Mouse (Mus musculus): ENCODE data around the gene Slc44a5. TPM values are rescaled to one million over a fixed set of nuclear protein-coding genes. Genes with fewer than 3 reads are reported as not detected.
A peak's percentile ranks its signal among the peaks of the same experiment; 100 is the strongest.

Gene Slc44a5
- polyA plus RNA-seq (2015; fragmentation: Nextera tagmentation; extraction: Ambion mirVana): 4.2 and 5.1 TPM in 2 replicates

DNA sequence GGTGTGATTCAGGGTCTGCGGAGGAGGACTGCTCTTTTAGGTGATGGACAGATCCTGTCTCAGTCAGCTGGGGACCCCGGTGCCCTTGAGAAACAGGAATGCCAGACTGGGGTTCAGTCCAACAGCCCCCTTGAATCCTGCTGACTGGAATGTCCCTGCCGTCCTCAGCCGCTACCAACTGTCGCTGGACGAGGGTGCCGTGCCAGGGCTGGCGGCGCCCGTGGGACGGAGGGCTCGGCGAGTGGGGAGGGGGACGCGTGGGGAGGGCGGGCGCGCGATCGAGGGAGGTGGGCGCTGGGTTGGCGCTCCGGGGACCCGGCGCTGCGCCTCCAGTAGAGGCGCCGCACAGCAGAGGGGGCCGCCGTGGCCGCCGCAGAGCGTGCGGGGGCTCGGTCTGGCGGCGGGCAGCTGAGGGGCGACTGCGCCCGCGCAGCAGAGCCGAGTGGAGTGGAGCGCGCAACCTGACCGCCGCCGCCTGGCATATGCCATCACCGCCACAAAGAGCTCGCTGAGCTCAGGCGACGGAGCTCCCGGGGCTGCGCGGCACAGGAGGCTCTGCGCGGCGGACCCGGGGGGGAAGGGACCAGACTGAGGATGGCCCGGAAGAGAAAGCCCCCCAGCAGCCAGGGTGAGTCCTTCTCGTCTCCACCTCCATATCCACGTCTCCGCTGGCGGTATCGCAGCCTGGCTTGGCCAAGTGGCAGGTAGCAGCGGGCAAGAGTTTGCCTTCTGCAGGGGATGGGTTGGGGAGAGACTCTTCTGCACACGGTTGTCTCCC lies at the start of gene Slc44a5:
TSS of gene Slc44a5 (plus strand) at position 266 of the 778 bp plus-strand sequence.
- Histone ChIP-seq H3K27ac (replicated peaks) (no peak within 1 kb of the TSS), H3K4me1 (replicated peaks) (peaks cover 23% of the 10 kb centered on the region), H3K9ac (peak within 1 kb of the TSS; percentile 86), H3K36me3 (no peaks in the 10 kb centered on the region), H3K9me3 (no peaks in the 10 kb centered on the region), H3K4me3 (peak within 1 kb of the TSS; percentile 56), H3K4me2 (peak within 1 kb of the TSS; percentile 96), H3K27me3 (peaks cover 29% of the 10 kb centered on the region)
- under 1% methylated on average over 66 of the region's 66 CpGs for WGBS
- ATAC-seq (ENCODE audit: low read depth): peak; percentile 88

DNA sequence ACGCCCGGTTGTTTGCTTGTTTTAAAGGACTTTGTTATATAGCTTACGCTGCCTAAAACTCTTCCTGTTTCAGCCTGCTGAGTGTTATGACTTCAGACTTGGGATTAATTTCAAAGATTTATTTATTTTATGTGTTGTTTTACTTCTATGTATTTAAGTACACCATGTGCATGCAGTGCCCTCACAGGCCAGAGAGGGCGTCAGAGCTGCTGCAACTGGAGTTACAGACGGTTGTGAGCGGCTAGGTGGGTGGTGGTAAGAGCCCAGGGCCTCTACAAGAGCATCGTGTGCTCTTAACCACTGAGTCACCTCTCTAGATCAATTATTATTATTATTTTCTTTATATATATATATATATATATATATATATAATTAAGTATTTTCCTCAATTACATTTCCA lies 46.9 kb upstream of the Slc44a5 start:
- WGBS: 92% methylated on average over 7 of the region's 7 CpGs
- no peak for ATAC-seq (ENCODE audit: low read depth)

DNA sequence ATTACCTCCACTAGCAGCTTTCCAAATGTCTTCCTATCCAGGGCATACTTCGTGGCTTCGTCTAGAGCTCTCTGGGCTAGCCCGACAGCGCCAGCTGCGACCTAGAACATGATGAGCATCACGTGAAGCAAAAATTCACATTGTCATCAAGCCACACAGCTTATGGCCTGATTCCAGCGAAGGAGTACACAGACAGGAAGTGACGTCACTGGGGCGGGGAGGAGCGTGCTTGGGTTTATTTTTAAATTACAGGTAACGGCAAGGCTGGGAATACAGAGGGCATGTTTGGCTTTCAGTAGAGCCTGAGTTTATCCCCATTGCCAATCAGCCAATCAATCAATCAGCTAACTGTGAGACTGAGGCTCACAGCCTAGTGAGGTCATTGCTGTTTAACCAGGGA lies 43.7 kb upstream of the Slc44a5 start:
- no peak overlapping the region for H3K9ac ChIP-seq
- no peaks in the 10 kb centered on the region for H3K4me1 ChIP-seq (replicated peaks)
- no peaks in the 10 kb centered on the region for H3K27me3 ChIP-seq
- H3K4me3 ChIP-seq: no peak overlapping the region
- WGBS: 96% methylated on average over 11 of the region's 11 CpGs
- ATAC-seq (ENCODE audit: low read depth): no peak
- H3K36me3 ChIP-seq: peaks cover 61% of the 10 kb centered on the region
- no peaks in the 10 kb centered on the region for H3K9me3 ChIP-seq
- no peak overlapping the region for H3K4me2 ChIP-seq
- H3K27ac ChIP-seq (replicated peaks): no peak overlapping the region

More for the DNA sequence above, 46.9 kb upstream of the Slc44a5 start:
- Histone ChIP-seq H3K4me2 (no peak overlapping the region), H3K36me3 (peaks cover 50% of the 10 kb centered on the region), H3K4me3 (no peak overlapping the region), H3K4me1 (replicated peaks) (no peaks in the 10 kb centered on the region), H3K27ac (replicated peaks) (no peak overlapping the region), H3K9ac (no peak overlapping the region), H3K27me3 (no peaks in the 10 kb centered on the region), H3K9me3 (no peaks in the 10 kb centered on the region)

DNA sequence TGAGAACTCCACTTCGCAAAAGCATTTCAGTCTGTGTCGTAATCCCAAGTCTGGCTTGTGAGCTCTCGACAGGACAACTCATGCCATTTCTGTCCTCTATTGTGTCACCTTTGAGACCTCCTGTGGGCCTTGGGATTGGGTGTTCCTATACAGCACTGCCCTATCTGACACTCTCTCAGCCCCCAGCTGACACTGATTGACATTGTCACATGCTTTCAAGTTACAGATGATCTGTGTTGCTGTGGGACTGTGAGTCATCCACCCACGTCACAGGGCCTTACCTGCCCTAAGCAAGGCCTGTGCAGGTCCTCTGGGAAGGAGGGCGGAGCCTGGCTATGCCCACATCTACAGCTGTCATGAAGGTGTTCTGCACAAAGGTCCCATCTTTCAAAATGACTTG lies 40.8 kb upstream of the Slc44a5 start:
- WGBS: 93% methylated on average over 5 of the region's 5 CpGs
- peaks cover 63% of the 10 kb centered on the region for H3K36me3 ChIP-seq
- H3K27me3 ChIP-seq: no peaks in the 10 kb centered on the region
- no peak overlapping the region for H3K27ac ChIP-seq (replicated peaks)
- H3K4me3 ChIP-seq: no peak overlapping the region
- H3K4me1 ChIP-seq (replicated peaks): no peaks in the 10 kb centered on the region
- no peaks in the 10 kb centered on the region for H3K9me3 ChIP-seq
- H3K4me2 ChIP-seq: no peak overlapping the region
- no peak for ATAC-seq (ENCODE audit: low read depth)
- H3K9ac ChIP-seq: no peak overlapping the region

DNA sequence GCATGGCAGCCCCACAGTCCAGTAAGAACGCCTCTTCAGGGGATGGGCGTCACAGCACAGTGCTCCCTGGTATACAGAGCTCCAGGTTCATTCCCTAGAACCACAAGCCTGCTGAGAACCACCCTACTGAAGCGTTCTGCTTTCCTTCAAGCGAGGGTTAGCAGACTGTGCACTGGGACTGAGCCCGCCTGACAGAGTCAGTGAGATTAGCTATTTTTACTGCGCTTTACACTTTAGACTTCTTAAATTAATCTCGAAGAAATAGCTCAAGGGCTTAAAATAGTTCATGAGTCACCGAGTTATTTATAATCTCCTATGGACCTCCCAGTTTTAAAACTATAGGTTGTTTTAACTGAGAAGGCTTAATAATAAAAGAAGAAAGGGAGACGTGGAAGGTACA lies 37.4 kb upstream of the Slc44a5 start:
- no peaks in the 10 kb centered on the region for H3K27me3 ChIP-seq
- no peak overlapping the region for H3K27ac ChIP-seq (replicated peaks)
- peaks cover 51% of the 10 kb centered on the region for H3K36me3 ChIP-seq
- no peaks in the 10 kb centered on the region for H3K9me3 ChIP-seq
- H3K9ac ChIP-seq: no peak overlapping the region
- H3K4me3 ChIP-seq: no peak overlapping the region
- H3K4me1 ChIP-seq (replicated peaks): no peaks in the 10 kb centered on the region
- ATAC-seq (ENCODE audit: low read depth): no peak
- H3K4me2 ChIP-seq: no peak overlapping the region
- WGBS: 94% methylated on average over 9 of the region's 9 CpGs

DNA sequence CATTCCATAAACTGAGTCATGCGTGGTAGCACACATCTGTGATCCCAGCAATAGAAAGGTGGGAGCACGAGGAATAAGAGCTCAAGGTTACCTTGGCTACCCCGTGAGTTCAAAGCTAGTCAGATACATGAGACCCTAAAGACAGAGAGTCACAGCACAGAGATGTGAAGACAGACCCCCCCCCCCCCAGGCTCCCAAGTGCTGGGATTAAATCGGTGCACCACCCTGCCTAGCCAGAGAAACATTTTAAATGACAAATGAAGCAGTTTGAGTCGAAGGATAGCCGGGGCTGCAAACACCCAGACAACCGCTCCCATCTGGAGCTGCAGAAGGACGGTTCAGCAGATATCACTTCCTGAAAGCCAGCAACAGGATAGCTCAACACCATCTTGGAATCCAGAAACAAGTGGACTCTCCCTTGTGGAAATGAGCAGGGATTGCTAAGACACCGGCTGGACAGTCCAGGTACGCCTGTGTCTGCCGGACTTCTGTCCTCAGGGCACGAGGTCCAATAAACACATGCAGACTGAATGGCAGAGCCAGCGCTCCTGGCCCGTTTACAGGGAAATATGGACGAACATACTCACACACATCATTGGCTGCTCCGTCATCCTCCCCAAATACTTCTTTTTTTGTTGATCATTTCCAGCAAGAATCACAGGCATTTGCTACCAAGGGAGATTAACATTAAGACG lies 36.0 kb upstream of the Slc44a5 start:
- Histone ChIP-seq H3K4me1 (replicated peaks) (no peaks in the 10 kb centered on the region), H3K27me3 (no peaks in the 10 kb centered on the region), H3K4me3 (no peak overlapping the region), H3K4me2 (no peak overlapping the region), H3K9ac (no peak overlapping the region), H3K27ac (replicated peaks) (no peak overlapping the region), H3K9me3 (no peaks in the 10 kb centered on the region), H3K36me3 (peaks cover 44% of the 10 kb centered on the region)
- WGBS: 94% methylated on average over 17 of the region's 17 CpGs
- ATAC-seq (ENCODE audit: low read depth): no peak

DNA sequence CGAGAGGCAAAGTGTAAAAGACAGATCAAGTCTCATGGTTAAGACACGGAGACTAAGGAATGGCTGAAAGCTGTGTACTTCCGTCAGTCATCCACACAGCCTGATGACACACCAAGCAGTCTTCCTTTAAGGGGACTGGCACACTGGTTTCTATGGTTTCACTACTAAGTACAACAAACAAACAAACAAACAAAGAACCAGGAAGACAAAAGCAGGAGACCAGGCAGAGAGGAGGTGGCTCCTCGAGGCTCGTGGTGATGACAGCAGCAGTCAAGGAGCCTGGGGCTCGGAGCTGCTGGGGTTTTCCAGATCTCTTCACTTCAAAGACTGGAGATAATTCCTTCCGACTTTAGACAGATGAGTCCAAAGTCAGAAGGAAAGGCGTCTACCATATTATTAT lies 33.2 kb upstream of the Slc44a5 start:
- Histone ChIP-seq H3K36me3 (peaks cover 23% of the 10 kb centered on the region), H3K9me3 (no peaks in the 10 kb centered on the region), H3K27ac (replicated peaks) (no peak overlapping the region), H3K9ac (no peak overlapping the region), H3K4me3 (no peak overlapping the region), H3K4me1 (replicated peaks) (peaks cover 17% of the 10 kb centered on the region; the same call in 1 of the 2 replicates), H3K4me2 (no peak overlapping the region), H3K27me3 (no peaks in the 10 kb centered on the region)
- ATAC-seq (ENCODE audit: low read depth): no peak
- WGBS: 88% methylated on average over 8 of the region's 8 CpGs

DNA sequence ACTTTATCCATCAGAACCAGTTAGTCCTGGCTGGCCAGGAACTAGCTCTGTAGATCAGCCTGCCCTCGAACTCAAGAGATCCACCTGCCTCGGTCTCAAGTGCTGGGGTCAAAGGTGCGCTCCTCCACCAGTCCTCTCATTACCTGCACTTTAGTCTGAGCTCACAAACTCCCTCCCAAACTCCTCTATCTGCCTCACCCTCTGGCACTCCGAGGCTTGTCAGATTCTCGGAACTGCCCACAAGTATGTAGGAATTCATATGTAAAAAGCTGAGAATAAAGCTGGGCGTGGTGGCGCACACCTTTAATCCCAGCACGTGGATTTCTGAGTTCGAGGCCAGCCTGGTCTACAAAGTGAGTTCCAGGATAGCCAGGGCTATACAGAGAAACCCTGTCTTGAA lies 32.8 kb upstream of the Slc44a5 start:
- Histone ChIP-seq H3K27me3 (no peaks in the 10 kb centered on the region), H3K27ac (replicated peaks) (no peak overlapping the region), H3K4me2 (no peak overlapping the region), H3K9ac (no peak overlapping the region), H3K36me3 (peaks cover 20% of the 10 kb centered on the region), H3K9me3 (no peaks in the 10 kb centered on the region), H3K4me3 (no peak overlapping the region), H3K4me1 (replicated peaks) (peaks cover 19% of the 10 kb centered on the region; the same call in 1 of the 2 replicates)
- 91% methylated on average over 9 of the region's 9 CpGs for WGBS
- ATAC-seq (ENCODE audit: low read depth): no peak

DNA sequence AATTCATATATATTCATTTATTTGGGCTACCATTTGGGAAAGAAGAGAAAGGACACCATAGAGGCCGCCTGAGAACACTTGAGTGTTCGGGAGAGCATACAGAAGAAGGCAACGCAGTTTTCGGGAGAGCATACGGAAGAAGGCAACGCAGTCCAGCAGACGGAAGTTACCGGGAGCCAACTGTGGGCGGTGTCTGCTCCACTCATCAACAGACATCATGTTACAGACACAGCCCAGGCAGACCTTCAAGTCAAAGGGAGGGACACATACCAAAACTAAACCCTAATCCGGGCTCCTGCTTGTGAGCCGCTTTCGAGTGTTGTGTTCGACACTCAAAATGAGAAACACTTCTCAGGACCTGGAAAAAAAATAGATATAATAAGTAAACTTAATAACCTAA lies 31.6 kb upstream of the Slc44a5 start:
- Histone ChIP-seq H3K36me3 (peaks cover 15% of the 10 kb centered on the region), H3K4me3 (no peak overlapping the region), H3K9me3 (no peaks in the 10 kb centered on the region), H3K4me2 (no peak overlapping the region), H3K27me3 (no peaks in the 10 kb centered on the region), H3K9ac (no peak overlapping the region), H3K27ac (replicated peaks) (no peak overlapping the region), H3K4me1 (replicated peaks) (peaks cover 19% of the 10 kb centered on the region; the same call in 1 of the 2 replicates)
- ATAC-seq (ENCODE audit: low read depth): no peak
- WGBS: 94% methylated on average over 13 of the region's 13 CpGs

DNA sequence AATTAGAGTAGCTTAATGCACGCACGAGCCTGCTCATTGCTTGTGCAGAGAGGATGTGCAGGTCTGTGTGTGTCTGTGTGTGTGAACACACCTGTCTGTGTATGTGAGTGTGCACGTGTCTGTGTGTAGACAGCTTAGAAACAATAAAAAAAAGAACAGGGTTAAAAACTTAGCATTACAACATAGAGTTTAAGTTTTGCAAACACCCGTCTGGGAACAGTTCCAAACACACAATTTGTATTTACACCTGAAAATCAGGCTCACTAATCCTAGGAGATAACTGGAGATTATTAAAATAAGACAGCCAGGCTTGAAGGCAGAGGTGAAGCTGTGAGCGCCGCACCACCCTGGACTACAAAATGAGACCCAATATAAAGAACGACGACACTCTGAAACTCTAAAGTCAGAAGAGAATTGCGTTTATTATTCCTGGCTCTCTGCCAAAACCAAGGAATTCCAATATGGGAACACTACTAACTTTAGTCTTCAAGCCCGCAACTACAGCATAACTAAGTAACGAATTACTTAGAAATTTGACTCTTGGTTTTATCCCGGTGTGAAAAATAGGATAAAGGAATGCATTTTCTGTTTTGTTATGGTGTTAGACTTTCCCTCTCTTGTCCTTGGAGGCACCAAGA lies 30.1 kb upstream of the Slc44a5 start:
- Histone ChIP-seq H3K9me3 (no peaks in the 10 kb centered on the region), H3K4me1 (replicated peaks) (peaks cover 19% of the 10 kb centered on the region; the same call in 1 of the 2 replicates), H3K4me3 (peak overlapping the region; percentile 74), H3K27me3 (no peaks in the 10 kb centered on the region), H3K36me3 (peaks cover 8% of the 10 kb centered on the region; the same call in 1 of the 2 replicates), H3K4me2 (peak overlapping the region; percentile 75), H3K9ac (peak overlapping the region; percentile 83; the same call in 1 of the 2 replicates), H3K27ac (replicated peaks) (no peak overlapping the region)
- no peak for ATAC-seq (ENCODE audit: low read depth)
- 34% methylated on average over 12 of the region's 12 CpGs for WGBS

DNA sequence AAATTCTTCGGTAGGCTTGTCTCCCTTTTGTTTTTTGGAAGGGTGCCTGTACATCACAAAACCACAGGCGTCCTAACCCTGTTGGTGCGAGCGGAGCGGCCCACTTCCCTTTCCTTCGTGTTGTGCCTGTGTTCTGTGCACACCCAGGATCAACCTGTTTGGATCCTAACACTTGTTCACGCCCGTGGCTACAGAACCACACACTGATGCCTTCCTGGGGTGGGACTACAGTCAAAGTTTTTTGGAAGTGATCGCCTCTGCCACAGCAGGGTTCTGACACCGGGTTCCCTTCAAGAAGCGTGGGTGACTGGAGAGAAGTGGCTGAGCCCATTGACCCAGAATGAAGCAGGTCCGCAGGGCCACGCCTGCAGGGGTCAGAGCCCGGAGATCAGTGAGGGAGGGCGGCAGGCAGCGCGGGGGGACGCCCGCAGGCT lies 29.3 kb upstream of the Slc44a5 start:
- no peaks in the 10 kb centered on the region for H3K27me3 ChIP-seq
- H3K9ac ChIP-seq: peak overlapping the region; percentile 83
- peak overlapping the region; percentile 74 for H3K4me3 ChIP-seq
- H3K27ac ChIP-seq (replicated peaks): peak overlapping the region; percentile 84
- H3K9me3 ChIP-seq: no peaks in the 10 kb centered on the region
- WGBS: under 1% methylated on average over 19 of the region's 19 CpGs
- H3K4me1 ChIP-seq (replicated peaks): peaks cover 19% of the 10 kb centered on the region; the same call in 1 of the 2 replicates
- peak; percentile 72 for ATAC-seq (ENCODE audit: low read depth)
- H3K36me3 ChIP-seq: no peaks in the 10 kb centered on the region; the same call in 1 of the 2 replicates
- H3K4me2 ChIP-seq: peak overlapping the region; percentile 75
